Mouse (Mus musculus) heart, embryonic 11.5 days (tissue): Measurements from ENCODE around the gene Gm49322. TPM values are rescaled to one million over a fixed set of nuclear protein-coding genes. Genes with fewer than 3 reads are reported as not detected.
A peak's percentile ranks its signal among the peaks of the same experiment; 100 is the strongest.

Experiments
- ATAC-seq: fragments of 200-750 bp; cut with Nextera tagmentation; replicated peaks from 2 replicates; pipeline ENCODE4 v1.8.0; 2017; ENCODE audit warnings: moderate library complexity; ENCODE audit not compliant: insufficient number of reproducible peaks, low FRiP score, low TSS enrichment
- H3K27ac ChIP-seq: fragments of 300-500 bp; sonication (generic); 2 replicates; pipeline ENCODE4 v1.5.1; 2014; ENCODE audit warnings: mild to moderate bottlenecking, low read depth, low read length
- H3K27me3 ChIP-seq: fragments of 300-500 bp; sonication (generic); 2 replicates; pipeline ENCODE4 v1.6.1; 2014; ENCODE audit warnings: mild to moderate bottlenecking, low read length, mixed read lengths; ENCODE audit not compliant: control insufficient read depth, insufficient read depth
- H3K36me3 ChIP-seq: fragments of 300-500 bp; sonication (generic); 2 replicates; pipeline ENCODE4 v1.6.1; 2014; ENCODE audit warnings: mild to moderate bottlenecking, low read length, moderate library complexity, mixed read lengths; ENCODE audit not compliant: control insufficient read depth, insufficient read depth
- H3K4me1 ChIP-seq: fragments of 300-500 bp; sonication (generic); 2 replicates; pipeline ENCODE4 v1.6.1; 2014; ENCODE audit warnings: low read length; ENCODE audit not compliant: control insufficient read depth, insufficient read depth
- H3K4me2 ChIP-seq: fragments of 300-500 bp; sonication (generic); 2 replicates; pipeline ENCODE4 v1.6.1; 2014; ENCODE audit warnings: mild to moderate bottlenecking, moderate library complexity
- H3K4me3 ChIP-seq: fragments of 300-500 bp; sonication (generic); 2 replicates; pipeline ENCODE4 v1.5.1; 2014; ENCODE audit warnings: low read depth, low read length
- H3K9ac ChIP-seq: fragments of 300-500 bp; sonication (generic); 2 replicates; pipeline ENCODE4 v1.6.1; 2014; ENCODE audit warnings: mild to moderate bottlenecking, low read depth, low read length, moderate library complexity
- H3K9me3 ChIP-seq: fragments of 300-500 bp; sonication (generic); replicated peaks from 2 replicates; pipeline ENCODE4 v1.6.1; 2016; ENCODE audit warnings: low read length; ENCODE audit not compliant: control insufficient read depth
- WGBS: fragments of 180-500 bp; shearing (Covaris S2); extraction: QIAGEN DNeasy Blood & Tissue Kit; methylation state at CpG from one replicate; pipeline ENCODE4 v1.1.7; 2014; ENCODE audit not compliant: insufficient replicate concordance; 5-methylcytosine and 5-hydroxymethylcytosine counted together
- polyA plus RNA-seq: library from polyadenylated mRNA; unstranded; fragments of >200 nt; fragmentation: Nextera tagmentation; extraction: Ambion mirVana; gene quantifications from 2 replicates; pipeline ENCODE4 v1.2.1, GENCODE M21; 2014

The Gm49322 gene
- polyA plus RNA-seq, 1 experiment from 2014 or later = 0.83 TPM

DNA sequence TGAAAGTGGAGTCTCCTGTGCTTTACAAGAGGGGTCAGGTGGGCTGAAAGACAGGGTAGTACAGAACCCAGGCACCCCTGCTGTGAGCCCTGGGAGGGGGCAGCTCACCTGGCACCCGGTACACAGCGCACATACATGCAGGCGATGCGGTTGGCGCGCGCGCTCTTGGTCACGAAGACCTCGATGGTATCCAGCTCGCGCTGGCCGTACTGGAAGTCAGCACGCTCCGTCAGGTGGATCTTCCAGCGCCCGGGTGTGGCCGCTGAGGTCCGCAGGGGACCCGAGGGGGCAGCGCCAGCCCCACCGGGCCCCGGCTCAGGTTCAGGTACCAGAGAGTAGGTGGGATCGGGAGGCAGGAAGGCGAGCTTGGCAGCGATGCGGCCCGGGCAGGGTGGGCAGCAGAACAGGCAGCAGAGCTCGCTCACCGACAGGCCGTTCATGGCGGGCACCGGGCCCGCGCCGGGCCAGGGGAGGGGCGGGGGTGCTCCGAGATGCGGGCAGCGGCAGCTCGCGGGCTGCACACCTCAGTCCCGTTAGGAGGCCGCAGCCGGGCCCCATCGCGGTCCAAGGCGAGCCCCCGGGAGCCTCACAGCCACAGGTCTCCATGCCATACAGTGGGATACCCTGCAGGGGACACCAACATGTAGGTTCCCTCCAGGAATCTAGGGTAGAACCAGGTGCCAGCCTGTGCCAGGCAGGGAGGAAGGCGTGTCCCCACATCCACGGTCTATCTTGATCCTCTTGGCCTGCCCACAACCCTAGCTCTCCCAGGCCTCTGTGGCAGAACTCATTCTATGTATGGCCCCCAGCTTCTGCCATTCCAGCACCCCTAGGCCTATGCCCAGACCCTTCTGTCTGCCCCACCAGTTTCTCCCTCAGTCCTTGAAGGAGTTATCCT, 19.2 kb upstream of the Gm49322 start:
- Histone ChIP-seq H3K4me2 (peak overlapping the region; percentile 36), H3K4me3 (no peak overlapping the region; the same call in 1 of the 2 replicates), H3K27me3 (no peaks in the 10 kb centered on the region), H3K36me3 (peaks cover 4% of the 10 kb centered on the region), H3K4me1 (peaks cover 21% of the 10 kb centered on the region), H3K27ac (peak overlapping the region; percentile 75), H3K9me3 (no peaks in the 10 kb centered on the region), H3K9ac (peak overlapping the region; percentile 17)
- WGBS = 90% methylated on average over 45 of the region's 51 CpGs
- no peak for ATAC-seq

DNA sequence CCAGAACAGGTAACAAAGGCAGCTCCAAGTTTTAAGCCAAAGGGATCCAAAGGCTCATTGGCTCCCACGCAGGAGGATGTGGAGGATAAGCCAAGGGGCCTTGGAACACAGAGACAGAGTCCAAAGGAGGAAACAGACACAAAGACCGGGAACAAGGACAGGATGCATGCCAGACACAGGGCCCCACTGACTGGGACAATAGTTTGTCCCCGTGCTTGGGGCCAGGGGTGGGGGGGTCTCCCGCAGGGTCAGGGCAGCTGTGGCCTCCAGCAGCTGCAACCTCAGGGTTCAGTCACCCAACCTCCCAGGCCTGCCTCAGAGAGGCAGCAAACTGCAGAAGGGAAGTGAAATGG, 18.5 kb upstream of the Gm49322 start:
- no peak for ATAC-seq
- 41% methylated on average over 3 of the region's 4 CpGs for WGBS
- H3K36me3 ChIP-seq = peaks cover 4% of the 10 kb centered on the region
- H3K9ac ChIP-seq = peak overlapping the region; percentile 17
- H3K4me2 ChIP-seq = peak overlapping the region; percentile 36
- no peaks in the 10 kb centered on the region for H3K9me3 ChIP-seq
- H3K4me3 ChIP-seq = no peak overlapping the region
- no peaks in the 10 kb centered on the region for H3K27me3 ChIP-seq
- H3K4me1 ChIP-seq = peaks cover 21% of the 10 kb centered on the region
- peak overlapping the region; percentile 75 for H3K27ac ChIP-seq

DNA sequence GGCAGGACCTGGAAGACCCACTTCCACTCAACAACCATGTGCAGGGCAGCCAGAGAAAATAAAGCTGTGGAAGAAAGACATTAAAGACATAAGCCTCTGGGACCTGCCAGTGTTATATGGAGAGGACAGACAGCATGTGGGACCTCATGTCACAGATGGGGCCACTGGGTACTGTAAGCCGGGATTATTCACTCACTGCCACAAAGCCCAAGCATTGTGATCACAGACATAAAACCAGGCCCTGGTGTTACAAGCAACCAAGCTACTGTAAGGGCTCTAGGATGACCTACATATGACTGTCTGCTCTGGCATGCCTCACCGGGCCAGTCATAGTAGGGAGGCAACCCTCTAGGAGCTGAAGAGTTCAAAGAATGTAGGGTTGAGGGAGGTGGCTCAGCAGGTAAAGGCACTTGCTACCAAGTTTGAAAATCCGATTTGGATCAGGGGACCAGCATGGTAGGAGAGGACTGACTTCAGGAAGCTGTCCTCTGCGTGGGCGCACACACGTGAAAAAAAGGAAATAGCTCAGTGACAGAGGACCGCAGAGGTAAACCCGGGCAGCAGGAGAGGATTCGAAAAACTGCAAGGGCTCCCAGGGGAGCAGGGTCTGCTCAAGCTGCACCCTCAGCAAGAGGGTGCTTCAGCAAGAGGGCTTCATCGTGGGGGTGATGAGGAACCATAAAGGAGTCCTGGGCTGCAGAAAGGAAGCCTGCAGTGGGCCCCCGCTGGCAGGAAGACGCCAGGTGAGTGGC, 16.5 kb upstream of the Gm49322 start:
- WGBS = 12% methylated on average over 12 of the region's 12 CpGs
- Histone ChIP-seq H3K4me2 (peak overlapping the region; percentile 87), H3K9ac (peak overlapping the region; percentile 91), H3K27me3 (no peaks in the 10 kb centered on the region), H3K27ac (peak overlapping the region; percentile 55; the same call in 1 of the 2 replicates), H3K9me3 (no peaks in the 10 kb centered on the region), H3K4me1 (peaks cover 21% of the 10 kb centered on the region), H3K36me3 (no peaks in the 10 kb centered on the region), H3K4me3 (peak overlapping the region; percentile 92)
- no peak for ATAC-seq

- peak; percentile 93 for ATAC-seq
- Histone ChIP-seq H3K36me3 (no peaks in the 10 kb centered on the region), H3K9me3 (no peaks in the 10 kb centered on the region), H3K27me3 (no peaks in the 10 kb centered on the region), H3K9ac (peak within 1 kb of the TSS; percentile 91), H3K4me2 (peak within 1 kb of the TSS; percentile 87), H3K27ac (peak within 1 kb of the TSS; percentile 55; the same call in 1 of the 2 replicates), H3K4me3 (peak within 1 kb of the TSS; percentile 92), H3K4me1 (peaks cover 21% of the 10 kb centered on the region)
- under 1% methylated on average over 70 of the region's 73 CpGs for WGBS
Observed at GRCm38 (mm10) chr10:80589879-80590854, 15.7 kb upstream of the Gm49322 start, which contains the start of gene Abhd17a. TSS of gene Abhd17a (minus strand) at chr10:80590341.

GRCm38 (mm10) chr10:80596318-80596717, 9.5 kb upstream of the Gm49322 start:
- no peaks in the 10 kb centered on the region for H3K27me3 ChIP-seq
- no peak overlapping the region for H3K9ac ChIP-seq
- WGBS = 31% methylated on average over 4 of the region's 4 CpGs

DNA sequence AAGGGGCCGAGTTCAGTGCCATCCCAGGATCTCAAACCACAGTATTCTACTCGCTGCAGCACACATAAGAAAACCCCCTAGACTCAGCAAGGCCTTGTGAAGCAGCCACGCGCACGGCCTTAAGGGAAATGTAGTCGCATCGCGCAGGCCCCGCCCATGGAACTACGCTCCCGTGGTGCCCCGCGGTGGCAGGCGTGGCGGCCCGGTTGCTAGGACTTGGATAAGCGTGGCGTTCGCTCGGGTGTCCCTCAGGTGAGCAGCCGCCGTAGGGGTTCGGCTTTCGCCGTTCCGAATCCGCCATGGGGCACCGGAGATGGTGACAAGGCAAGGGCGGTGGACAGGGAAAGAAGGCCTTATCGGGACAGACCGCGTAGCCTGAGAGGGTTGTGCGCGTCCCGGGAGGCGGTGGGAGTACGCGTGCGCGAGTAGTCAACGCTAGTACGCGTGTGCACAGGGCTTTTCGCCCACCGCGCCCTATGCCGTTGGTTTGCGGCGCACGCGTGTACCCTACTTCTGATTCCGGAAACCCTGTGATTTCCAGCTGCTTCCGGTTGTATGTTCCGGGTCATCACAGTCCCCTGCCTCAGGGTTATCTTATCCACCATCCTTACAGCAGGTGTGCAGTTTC, 3.0 kb upstream of the Gm49322 start, which contains the start of the genes Scamp4 and Adat3:
Gene Scamp4, plus strand, starts transcription at position 175 of the 628 bp plus-strand sequence.
Gene Adat3, plus strand, starts transcription at position 183 of the 628 bp plus-strand sequence.
- peak within 1 kb of the TSS; percentile 58 for H3K27ac ChIP-seq
- under 1% methylated on average over 54 of the region's 54 CpGs for WGBS
- H3K4me3 ChIP-seq = peak within 1 kb of the TSS; percentile 65
- H3K4me2 ChIP-seq = peak within 1 kb of the TSS; percentile 80
- peaks cover 7% of the 10 kb centered on the region for H3K4me1 ChIP-seq
- H3K9me3 ChIP-seq = no peaks in the 10 kb centered on the region
- H3K9ac ChIP-seq = peak within 1 kb of the TSS; percentile 71
- no peaks in the 10 kb centered on the region for H3K27me3 ChIP-seq
- peaks cover 8% of the 10 kb centered on the region; the same call in 1 of the 2 replicates for H3K36me3 ChIP-seq
- peak; percentile 87 for ATAC-seq

More at GRCm38 (mm10) chr10:80596318-80596717, 9.5 kb upstream of the Gm49322 start:
- H3K36me3 ChIP-seq = no peaks in the 10 kb centered on the region
- no peaks in the 10 kb centered on the region for H3K4me1 ChIP-seq
- no peak overlapping the region for H3K4me3 ChIP-seq
- H3K27ac ChIP-seq = no peak overlapping the region
- no peak overlapping the region for H3K4me2 ChIP-seq
- ATAC-seq = no peak
- no peaks in the 10 kb centered on the region for H3K9me3 ChIP-seq

GRCm38 (mm10) chr10:80603364-80603763, 2.5 kb upstream of the Gm49322 start:
- no peak for ATAC-seq
- Histone ChIP-seq H3K4me2 (peak overlapping the region; percentile 80), H3K4me3 (peak overlapping the region; percentile 65), H3K27ac (peak overlapping the region; percentile 58), H3K9ac (peak overlapping the region; percentile 71), H3K27me3 (no peaks in the 10 kb centered on the region), H3K9me3 (no peaks in the 10 kb centered on the region), H3K36me3 (peaks cover 12% of the 10 kb centered on the region), H3K4me1 (peaks cover 7% of the 10 kb centered on the region)
- WGBS = 32% methylated on average over 7 of the region's 7 CpGs
